Mouse (Mus musculus) liver, embryonic 11.5 days (tissue): ENCODE data around the gene Spock1. TPM values are rescaled to one million over a fixed set of nuclear protein-coding genes. Genes with fewer than 3 reads are reported as not detected.
"Not testable (repeated sequence)": the region's sequence is repeated elsewhere in the genome, so short reads cannot be mapped to it uniquely, and the experiment has no call there.

ENCODE experiments used
- ATAC-seq: fragments of 200-750 bp; cut with Nextera tagmentation; replicated peaks from 2 replicates; pipeline ENCODE4 v1.8.0; 2017; ENCODE audit warnings: moderate number of reproducible peaks, mild to moderate bottlenecking, moderate TSS enrichment, moderate library complexity; ENCODE audit not compliant: low FRiP score
- DNase-seq: peaks from one replicate; pipeline ENCODE4 v3.0.0-alpha.2; 2017; ENCODE audit warnings: low spot score
- H3K27ac ChIP-seq: fragments of 300-500 bp; sonication (generic); 2 replicates; pipeline ENCODE4 v1.5.1; 2014; ENCODE audit warnings: mild to moderate bottlenecking, low read depth, low read length, control low read depth
- H3K27me3 ChIP-seq: fragments of 300-500 bp; sonication (generic); replicated peaks from 2 replicates; pipeline ENCODE4 v1.6.1; 2014; ENCODE audit warnings: low read length, mixed read lengths; ENCODE audit not compliant: control insufficient read depth, insufficient read depth
- H3K36me3 ChIP-seq: fragments of 300-500 bp; sonication (generic); 2 replicates; pipeline ENCODE4 v1.6.1; 2014; ENCODE audit warnings: mild to moderate bottlenecking, low read length, moderate library complexity, mixed read lengths; ENCODE audit not compliant: control insufficient read depth, insufficient read depth
- H3K4me1 ChIP-seq: fragments of 300-500 bp; sonication (generic); replicated peaks from 2 replicates; pipeline ENCODE4 v1.6.1; 2014; ENCODE audit warnings: low read length, mixed read lengths; ENCODE audit not compliant: control insufficient read depth, insufficient read depth
- H3K4me2 ChIP-seq: fragments of 300-500 bp; sonication (generic); 2 replicates; pipeline ENCODE4 v1.6.1; 2014; ENCODE audit warnings: mild to moderate bottlenecking, control low read depth, moderate library complexity
- H3K4me3 ChIP-seq: fragments of 300-500 bp; sonication (generic); 2 replicates; pipeline ENCODE4 v1.5.1; 2014; ENCODE audit warnings: low read depth, low read length, control low read depth
- H3K9ac ChIP-seq: fragments of 300-500 bp; sonication (generic); 2 replicates; pipeline ENCODE4 v1.6.1; 2014; ENCODE audit warnings: low read depth, low read length, control low read depth
- H3K9me3 ChIP-seq: fragments of 300-500 bp; sonication (generic); 2 replicates; pipeline ENCODE4 v1.6.1; 2016; ENCODE audit warnings: low read length, inconsistent platforms, mixed read lengths; ENCODE audit not compliant: control insufficient read depth
- WGBS: fragments of 180-500 bp; shearing (Covaris S2); extraction: QIAGEN DNeasy Blood & Tissue Kit; methylation state at CpG from one replicate; pipeline ENCODE4 v1.1.7; 2014; 5-methylcytosine and 5-hydroxymethylcytosine counted together
- polyA plus RNA-seq: library from polyadenylated mRNA; unstranded; fragments of >200 nt; fragmentation: Nextera tagmentation; extraction: Ambion mirVana; gene quantifications from 2 replicates; pipeline ENCODE4 v1.2.1, GENCODE M21; 2014

Gene Spock1
- polyA plus RNA-seq, 1 experiment from 2014 or later = 1.2 TPM

GRCm38 (mm10) chr13:57515737-57516136 is 392.4 kb downstream of the Spock1 start:
- H3K9me3 ChIP-seq = no peaks in the 10 kb centered on the region
- no peak overlapping the region for H3K4me2 ChIP-seq
- H3K27ac ChIP-seq = no peak overlapping the region
- no peaks in the 10 kb centered on the region for H3K36me3 ChIP-seq
- no peak for ATAC-seq
- no peak overlapping the region for H3K4me3 ChIP-seq
- 69% methylated on average over 11 of the region's 11 CpGs for WGBS
- no peak overlapping the region for H3K9ac ChIP-seq
- no peaks in the 10 kb centered on the region for H3K4me1 ChIP-seq
- no peaks in the 10 kb centered on the region for H3K27me3 ChIP-seq
- DNase-seq = no peak

- no peak for DNase-seq
- H3K9ac ChIP-seq = no peak overlapping the region
- no peak overlapping the region for H3K4me2 ChIP-seq
- H3K27ac ChIP-seq = no peak overlapping the region
- whole genome bisulfite sequencing = 72% methylated on average over 7 of the region's 7 CpGs
- H3K9me3 ChIP-seq = no peaks in the 10 kb centered on the region
- H3K4me1 ChIP-seq = no peaks in the 10 kb centered on the region
- no peaks in the 10 kb centered on the region for H3K36me3 ChIP-seq
- no peaks in the 10 kb centered on the region for H3K27me3 ChIP-seq
- no peak overlapping the region for H3K4me3 ChIP-seq
- no peak for ATAC-seq
Observed at GRCm38 (mm10) chr13:57501552-57501951, 406.6 kb downstream of the Spock1 start.

GRCm38 (mm10) chr13:57496778-57497177 is 411.4 kb downstream of the Spock1 start:
- H3K27me3 ChIP-seq = no peaks in the 10 kb centered on the region
- H3K4me1 ChIP-seq = no peaks in the 10 kb centered on the region
- no peak overlapping the region for H3K4me3 ChIP-seq
- ATAC-seq = no peak
- no peak overlapping the region for H3K27ac ChIP-seq
- DNase-seq = no peak
- no peaks in the 10 kb centered on the region for H3K9me3 ChIP-seq
- no peak overlapping the region for H3K4me2 ChIP-seq
- H3K36me3 ChIP-seq = no peaks in the 10 kb centered on the region
- WGBS = 61% methylated on average over 7 of the region's 7 CpGs
- no peak overlapping the region for H3K9ac ChIP-seq

- Histone ChIP-seq H3K4me1 (no peaks in the 10 kb centered on the region), H3K9me3 (no peaks in the 10 kb centered on the region), H3K4me3 (no peak overlapping the region), H3K36me3 (no peaks in the 10 kb centered on the region), H3K4me2 (no peak overlapping the region), H3K27me3 (no peaks in the 10 kb centered on the region), H3K9ac (no peak overlapping the region), H3K27ac (no peak overlapping the region)
- WGBS = 55% methylated on average over 1 of the region's 1 CpGs
- no peak for DNase-seq
- no peak for ATAC-seq
Observed at GRCm38 (mm10) chr13:57494838-57495237, 413.3 kb downstream of the Spock1 start.

GRCm38 (mm10) chr13:57488926-57489325 is 419.2 kb downstream of the Spock1 start:
- no peaks in the 10 kb centered on the region for H3K36me3 ChIP-seq
- H3K4me1 ChIP-seq = no peaks in the 10 kb centered on the region
- no peaks in the 10 kb centered on the region for H3K27me3 ChIP-seq
- no peak overlapping the region for H3K9ac ChIP-seq
- no peaks in the 10 kb centered on the region for H3K9me3 ChIP-seq
- no peak overlapping the region for H3K4me2 ChIP-seq
- no peak overlapping the region for H3K4me3 ChIP-seq
- 83% methylated on average over 8 of the region's 8 CpGs for WGBS
- no peak overlapping the region for H3K27ac ChIP-seq
- no peak for DNase-seq
- ATAC-seq = no peak

GRCm38 (mm10) chr13:57484426-57485168 is 423.5 kb downstream of the Spock1 start:
- WGBS = 84% methylated on average over 16 of the region's 16 CpGs

GRCm38 (mm10) chr13:57476700-57477099 is 431.4 kb downstream of the Spock1 start:
- DNase-seq (no peak), ATAC-seq (no peak)
- Histone ChIP-seq H3K27ac (no peak overlapping the region), H3K4me3 (no peak overlapping the region), H3K9me3 (no peaks in the 10 kb centered on the region), H3K27me3 (no peaks in the 10 kb centered on the region), H3K9ac (no peak overlapping the region), H3K4me2 (no peak overlapping the region), H3K36me3 (no peaks in the 10 kb centered on the region), H3K4me1 (no peaks in the 10 kb centered on the region)
- WGBS = 28% methylated on average over 6 of the region's 6 CpGs

More at GRCm38 (mm10) chr13:57484426-57485168, 423.5 kb downstream of the Spock1 start:
- ATAC-seq (no peak), DNase-seq (no peak)
- no peaks in the 10 kb centered on the region for H3K36me3 ChIP-seq
- no peak overlapping the region for H3K9ac ChIP-seq
- no peak overlapping the region for H3K27ac ChIP-seq
- no peak overlapping the region for H3K4me3 ChIP-seq
- no peaks in the 10 kb centered on the region for H3K4me1 ChIP-seq
- H3K27me3 ChIP-seq = no peaks in the 10 kb centered on the region
- H3K4me2 ChIP-seq = no peak overlapping the region
- no peaks in the 10 kb centered on the region for H3K9me3 ChIP-seq

- H3K27ac ChIP-seq = no peak overlapping the region
- no peaks in the 10 kb centered on the region for H3K9me3 ChIP-seq
- ATAC-seq (no peak), DNase-seq (no peak)
- no peaks in the 10 kb centered on the region for H3K36me3 ChIP-seq
- WGBS = 78% methylated on average over 2 of the region's 2 CpGs
- no peaks in the 10 kb centered on the region for H3K27me3 ChIP-seq
- H3K4me2 ChIP-seq = no peak overlapping the region
- no peak overlapping the region for H3K4me3 ChIP-seq
- no peak overlapping the region for H3K9ac ChIP-seq
- no peaks in the 10 kb centered on the region for H3K4me1 ChIP-seq
Observed at GRCm38 (mm10) chr13:57474068-57474467, 434.1 kb downstream of the Spock1 start.

GRCm38 (mm10) chr13:57470922-57471321 is 437.2 kb downstream of the Spock1 start:
- H3K27ac ChIP-seq = not testable (repeated sequence)

More at GRCm38 (mm10) chr13:57470922-57471321, 437.2 kb downstream of the Spock1 start:
- not testable (repeated sequence) for H3K4me2 ChIP-seq, H3K36me3 ChIP-seq, H3K9ac ChIP-seq, H3K27me3 ChIP-seq, DNase-seq, H3K4me1 ChIP-seq, H3K9me3 ChIP-seq, H3K4me3 ChIP-seq, ATAC-seq
- WGBS = 75% methylated on average over 3 of the region's 4 CpGs
